Mouse (Mus musculus) midbrain, embryonic 16.5 days (tissue): ENCODE measurements around the gene Elf2. TPM values are rescaled to one million over a fixed set of nuclear protein-coding genes. Genes with fewer than 3 reads are reported as not detected.

Experiments
- ATAC-seq: fragments of 200-750 bp; cut with Nextera tagmentation; 2 replicates; pipeline ENCODE4 v1.8.0; 2017; ENCODE audit warnings: moderate TSS enrichment
- H3K27ac ChIP-seq: fragments of 300-500 bp; sonication (generic); 2 replicates; pipeline ENCODE4 v1.5.1; 2014; ENCODE audit warnings: mild to moderate bottlenecking, low read length, mixed read lengths
- H3K27me3 ChIP-seq: fragments of 300-500 bp; sonication (generic); 2 replicates; pipeline ENCODE4 v1.6.1; 2014; ENCODE audit warnings: low read depth, low read length, mixed read lengths; ENCODE audit not compliant: control insufficient read depth, insufficient read depth
- H3K36me3 ChIP-seq: fragments of 300-500 bp; sonication (generic); 2 replicates; pipeline ENCODE4 v1.6.1; 2014; ENCODE audit warnings: mild to moderate bottlenecking, low read length, moderate library complexity, mixed read lengths; ENCODE audit not compliant: control insufficient read depth, insufficient read depth
- H3K4me1 ChIP-seq: fragments of 300-500 bp; sonication (generic); 2 replicates; pipeline ENCODE4 v1.6.1; 2014; ENCODE audit warnings: mild to moderate bottlenecking, low read length, mixed read lengths; ENCODE audit not compliant: control insufficient read depth, insufficient read depth
- H3K4me2 ChIP-seq: fragments of 300-500 bp; sonication (generic); 2 replicates; pipeline ENCODE4 v1.6.1; 2014; ENCODE audit warnings: mild to moderate bottlenecking, low read length, mixed read lengths
- H3K4me3 ChIP-seq: fragments of 300-500 bp; sonication (generic); 2 replicates; pipeline ENCODE4 v1.5.1; 2014; ENCODE audit warnings: low read depth, mild to moderate bottlenecking, low read length, moderate library complexity, mixed read lengths
- H3K9ac ChIP-seq: fragments of 300-500 bp; sonication (generic); 2 replicates; pipeline ENCODE4 v1.6.1; 2014; ENCODE audit warnings: low read depth, low read length, mixed read lengths
- H3K9me3 ChIP-seq: fragments of 300-500 bp; sonication (generic); replicated peaks from 2 replicates; pipeline ENCODE4 v1.6.1; 2014; ENCODE audit warnings: mild to moderate bottlenecking, low read length, mixed read lengths; ENCODE audit not compliant: control insufficient read depth, poor library complexity, severe bottlenecking
- WGBS: fragments of 180-500 bp; shearing (Covaris S2); extraction: QIAGEN DNeasy Blood & Tissue Kit; methylation state at CpG from one replicate; pipeline ENCODE4 v1.1.7; 2014; 5-methylcytosine and 5-hydroxymethylcytosine counted together
- polyA plus RNA-seq: library from polyadenylated mRNA; unstranded; fragments of >200 nt; fragmentation: Nextera tagmentation; extraction: Ambion mirVana; gene quantifications from 2 replicates; pipeline ENCODE4 v1.2.1, GENCODE M21; 2015

Gene Elf2
- polyA plus RNA-seq, 1 experiment from 2014 or later: 27.7 TPM

DNA sequence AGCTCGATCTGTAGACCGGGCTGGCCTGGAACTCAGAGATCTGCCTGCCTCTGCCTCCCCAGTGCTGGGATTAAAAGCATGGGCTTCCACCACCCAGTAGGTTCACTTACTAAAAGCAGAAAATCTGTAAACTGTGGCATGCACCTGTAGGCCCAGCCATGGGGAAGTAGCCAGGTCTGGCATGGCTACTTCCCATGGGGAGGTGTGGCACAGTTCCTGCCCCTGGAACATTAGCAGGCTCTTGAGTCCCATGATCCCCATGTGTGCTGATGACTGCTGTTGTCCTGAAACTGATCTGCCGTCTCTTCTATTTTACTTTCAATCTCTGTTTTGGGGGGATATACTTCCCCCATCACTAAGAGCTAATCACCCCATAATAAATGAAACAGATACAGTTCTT lies 127.4 kb downstream of the Elf2 start:
- H3K4me1 ChIP-seq: no peaks in the 10 kb centered on the region
- no peak for ATAC-seq
- no peak overlapping the region for H3K4me3 ChIP-seq
- 93% methylated on average over 3 of the region's 3 CpGs for WGBS
- H3K9me3 ChIP-seq: no peaks in the 10 kb centered on the region
- no peaks in the 10 kb centered on the region for H3K36me3 ChIP-seq
- H3K27ac ChIP-seq: no peak overlapping the region
- H3K9ac ChIP-seq: no peak overlapping the region
- no peaks in the 10 kb centered on the region for H3K27me3 ChIP-seq
- H3K4me2 ChIP-seq: no peak overlapping the region

DNA sequence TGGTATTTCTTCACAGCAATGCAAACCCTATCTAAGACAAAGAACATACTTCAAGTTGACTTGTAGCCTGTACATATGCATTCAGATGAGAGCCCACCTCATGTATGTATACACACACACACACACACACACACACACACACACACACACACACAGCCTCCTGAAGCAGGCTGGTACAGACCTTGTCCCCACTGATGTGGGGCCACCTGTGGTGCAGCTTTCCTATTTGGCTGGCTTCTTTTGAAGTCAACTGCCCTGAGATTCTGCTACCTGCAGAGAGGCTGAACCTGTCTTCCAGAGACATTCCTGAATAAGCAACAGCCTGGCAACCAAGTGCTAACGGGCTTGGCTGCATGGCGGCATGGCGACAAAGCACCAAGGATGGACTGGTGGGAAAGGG lies 130.0 kb downstream of the Elf2 start:
- Histone ChIP-seq H3K4me3 (no peak overlapping the region), H3K27me3 (no peaks in the 10 kb centered on the region), H3K4me2 (no peak overlapping the region), H3K27ac (no peak overlapping the region), H3K4me1 (no peaks in the 10 kb centered on the region), H3K9me3 (no peaks in the 10 kb centered on the region), H3K9ac (no peak overlapping the region), H3K36me3 (no peaks in the 10 kb centered on the region)
- WGBS: 87% methylated on average over 3 of the region's 3 CpGs
- ATAC-seq: no peak

DNA sequence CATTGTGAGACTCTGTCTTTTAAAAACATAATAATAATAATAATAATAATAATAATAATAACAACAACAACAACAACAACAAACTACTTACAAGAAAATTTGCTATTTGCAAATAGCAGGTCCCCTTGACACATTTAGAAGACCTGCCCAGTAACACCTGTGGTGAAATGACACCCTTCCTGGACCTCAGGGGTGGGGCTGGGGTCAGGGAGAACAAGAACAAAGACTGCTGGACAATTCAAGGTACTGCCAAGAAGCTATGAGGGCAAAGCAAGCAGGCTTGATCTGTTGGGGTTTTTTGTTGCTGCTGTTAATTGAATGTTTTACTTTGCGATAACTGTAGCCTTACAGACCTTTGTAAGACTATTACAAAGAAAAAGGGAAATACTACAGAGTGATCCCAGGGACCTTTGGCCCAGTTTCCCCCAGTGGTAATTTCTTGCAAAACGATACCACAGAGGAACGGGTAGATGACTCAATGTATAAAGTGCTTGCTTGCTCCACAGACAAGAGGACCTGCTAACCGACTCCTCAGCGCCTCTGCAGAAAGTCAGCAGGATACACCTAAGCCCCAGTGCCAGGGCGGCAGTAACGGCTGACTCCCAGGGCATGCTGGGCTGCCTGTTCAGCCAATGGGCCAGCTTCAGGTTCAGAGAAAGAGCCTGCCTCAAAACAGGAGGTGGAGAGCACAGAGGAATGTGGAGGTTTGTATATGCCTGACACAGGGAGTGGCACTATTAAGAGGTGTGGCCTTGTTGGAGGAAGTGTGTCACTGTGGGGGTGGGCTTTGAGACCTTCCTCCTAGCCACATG lies 130.8 kb downstream of the Elf2 start:
- Histone ChIP-seq H3K27ac (no peak overlapping the region), H3K4me2 (no peak overlapping the region), H3K27me3 (no peaks in the 10 kb centered on the region), H3K9me3 (no peaks in the 10 kb centered on the region), H3K4me1 (no peaks in the 10 kb centered on the region), H3K4me3 (no peak overlapping the region), H3K9ac (no peak overlapping the region), H3K36me3 (no peaks in the 10 kb centered on the region)
- 89% methylated on average over 7 of the region's 7 CpGs for WGBS
- no peak for ATAC-seq

DNA sequence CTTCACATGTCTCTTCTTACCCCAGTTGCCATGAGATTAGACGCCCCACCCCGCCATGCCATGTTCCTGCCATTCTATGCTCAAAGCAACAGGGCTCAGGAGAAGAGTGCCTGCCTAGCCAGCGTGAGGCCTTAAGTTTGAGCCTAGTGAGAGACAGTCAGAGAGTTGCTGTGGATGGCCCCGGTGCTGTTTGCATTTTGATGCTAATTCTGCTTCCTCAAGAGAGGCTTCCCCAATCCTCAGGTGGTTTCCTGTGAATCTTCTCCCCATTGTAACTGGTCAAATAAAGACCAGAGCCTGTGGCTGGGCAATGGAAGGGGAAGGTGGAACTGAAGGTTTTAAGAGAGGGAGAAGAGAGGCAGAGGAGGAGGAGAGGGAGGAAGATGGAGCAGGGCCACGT lies 131.8 kb downstream of the Elf2 start:
- Histone ChIP-seq H3K9ac (no peak overlapping the region), H3K36me3 (no peaks in the 10 kb centered on the region), H3K9me3 (no peaks in the 10 kb centered on the region), H3K27ac (no peak overlapping the region), H3K27me3 (no peaks in the 10 kb centered on the region), H3K4me2 (no peak overlapping the region), H3K4me3 (no peak overlapping the region), H3K4me1 (no peaks in the 10 kb centered on the region)
- 44% methylated on average over 5 of the region's 5 CpGs for WGBS
- ATAC-seq: no peak

DNA sequence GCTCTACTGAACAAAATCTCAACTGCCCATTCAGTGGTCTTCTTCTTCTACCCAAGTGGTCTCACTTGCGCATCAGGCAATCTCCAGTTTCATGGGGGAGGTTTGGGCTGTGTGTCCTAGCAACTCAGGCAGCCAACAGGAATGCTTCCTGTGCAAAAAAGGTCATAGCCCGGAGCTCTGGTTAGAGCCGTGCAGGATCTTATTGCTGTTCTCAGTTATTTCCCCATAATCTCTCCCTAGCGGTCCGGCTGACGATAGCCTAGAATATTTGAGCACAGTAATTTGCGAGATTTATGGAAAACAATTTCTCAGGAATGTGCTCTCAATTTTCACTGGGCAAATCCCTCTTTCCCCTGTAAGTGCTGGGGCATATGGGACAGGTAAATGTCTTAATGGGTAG lies 133.9 kb downstream of the Elf2 start:
- Histone ChIP-seq H3K36me3 (no peaks in the 10 kb centered on the region), H3K9ac (no peak overlapping the region), H3K27ac (no peak overlapping the region), H3K27me3 (no peaks in the 10 kb centered on the region), H3K9me3 (no peaks in the 10 kb centered on the region), H3K4me2 (no peak overlapping the region), H3K4me1 (no peaks in the 10 kb centered on the region), H3K4me3 (no peak overlapping the region)
- WGBS: 74% methylated on average over 7 of the region's 7 CpGs
- ATAC-seq: no peak

DNA sequence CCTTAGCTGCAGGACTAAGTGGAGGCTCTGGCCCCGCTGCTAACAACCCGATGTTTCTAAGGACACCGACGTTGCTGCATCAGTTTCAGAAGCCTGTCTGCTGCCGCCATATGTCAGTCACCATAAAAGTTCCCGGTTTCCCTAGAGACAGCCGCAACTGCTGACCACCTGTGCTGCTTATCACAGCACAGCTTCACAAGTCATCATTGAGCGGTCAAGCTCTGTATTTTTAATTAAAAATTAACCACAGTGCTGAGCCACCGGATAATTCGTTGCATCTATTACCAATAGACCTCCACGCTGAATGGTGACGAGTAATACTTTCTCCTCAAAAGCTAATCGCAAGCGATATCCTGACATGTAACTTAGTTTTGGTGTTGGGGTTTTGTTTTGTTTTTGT lies 135.6 kb downstream of the Elf2 start:
- 89% methylated on average over 14 of the region's 14 CpGs for WGBS

DNA sequence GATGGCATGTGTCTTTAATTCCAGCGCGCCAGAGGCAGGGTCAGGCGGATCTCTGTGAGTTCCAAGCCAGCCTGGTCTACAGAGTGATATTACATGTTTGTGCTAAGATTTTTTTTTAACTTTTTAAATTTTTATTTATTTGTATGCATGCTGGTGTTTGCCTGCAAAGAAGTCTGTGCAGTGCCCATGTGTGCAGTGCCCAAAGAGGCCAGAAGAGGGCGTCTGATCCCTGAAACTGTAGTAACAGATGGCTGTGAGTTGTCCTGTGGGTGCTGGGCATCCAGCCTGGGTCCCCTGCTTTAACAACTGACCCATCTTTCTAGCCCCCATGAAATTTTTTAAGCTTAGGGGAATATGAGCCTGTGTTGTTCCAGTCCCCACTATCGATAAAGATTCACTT lies 136.0 kb downstream of the Elf2 start:
- Histone ChIP-seq H3K4me1 (no peaks in the 10 kb centered on the region), H3K4me2 (no peak overlapping the region), H3K27me3 (no peaks in the 10 kb centered on the region), H3K9ac (no peak overlapping the region), H3K36me3 (no peaks in the 10 kb centered on the region), H3K27ac (no peak overlapping the region), H3K4me3 (no peak overlapping the region), H3K9me3 (no peaks in the 10 kb centered on the region)
- WGBS: 87% methylated on average over 5 of the region's 5 CpGs
- ATAC-seq: no peak

More for the DNA sequence above, 135.6 kb downstream of the Elf2 start:
- Histone ChIP-seq H3K4me1 (no peaks in the 10 kb centered on the region), H3K4me3 (no peak overlapping the region), H3K9me3 (no peaks in the 10 kb centered on the region), H3K4me2 (no peak overlapping the region), H3K9ac (no peak overlapping the region), H3K27me3 (no peaks in the 10 kb centered on the region), H3K36me3 (no peaks in the 10 kb centered on the region), H3K27ac (no peak overlapping the region)
- ATAC-seq: no peak

DNA sequence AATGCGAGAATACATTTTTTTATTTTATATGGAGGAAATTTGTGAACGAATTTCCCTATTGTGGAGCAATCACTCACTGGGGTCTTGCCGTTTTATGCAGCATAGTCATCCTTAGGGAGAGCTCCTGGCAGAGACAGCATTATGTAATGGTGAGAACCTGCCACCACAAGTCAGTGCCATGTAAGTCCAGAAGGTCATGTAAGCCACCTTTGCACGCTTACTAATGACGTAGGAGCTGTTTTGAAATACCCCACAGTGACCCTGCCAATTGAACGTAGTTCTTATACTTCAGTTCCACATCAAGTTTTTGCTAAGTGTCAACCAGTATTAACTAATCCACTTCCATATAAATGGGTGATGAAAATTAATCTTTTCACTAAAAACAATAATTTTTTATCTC lies 136.6 kb downstream of the Elf2 start:
- H3K36me3 ChIP-seq: no peaks in the 10 kb centered on the region
- H3K4me3 ChIP-seq: no peak overlapping the region
- H3K4me2 ChIP-seq: no peak overlapping the region
- no peaks in the 10 kb centered on the region for H3K27me3 ChIP-seq
- no peaks in the 10 kb centered on the region for H3K4me1 ChIP-seq
- H3K9ac ChIP-seq: no peak overlapping the region
- H3K9me3 ChIP-seq: no peaks in the 10 kb centered on the region
- 89% methylated on average over 6 of the region's 6 CpGs for WGBS
- H3K27ac ChIP-seq: no peak overlapping the region
- no peak for ATAC-seq
